Mouse (Mus musculus): ENCODE measurements at regions not wholly inside any gene's neighbourhood (a gene's known extent, or its start where the extent isn't known, plus 50 kb on each side); places are given as distances from the start of the nearest gene placed in this dataset.

GRCm38 (mm10) chr1:183937166-183937565 is 75.9 kb upstream of the Dusp10 start:
- Histone ChIP-seq H3K4me2 (no peak overlapping the region), H3K4me3 (replicated peaks) (no peak overlapping the region), H3K27ac (replicated peaks) (no peak overlapping the region), H3K9me3 (replicated peaks) (no peaks in the 10 kb centered on the region), H3K4me1 (replicated peaks) (no peaks in the 10 kb centered on the region), H3K9ac (no peak overlapping the region), H3K36me3 (replicated peaks) (no peaks in the 10 kb centered on the region), H3K27me3 (no peaks in the 10 kb centered on the region)
- ATAC-seq (ENCODE audit: insufficient read depth) = no peak
- 69% methylated on average over 11 of the region's 11 CpGs for WGBS (ENCODE audit: insufficient replicate concordance)

GRCm38 (mm10) chr1:183938361-183938760 is 74.7 kb upstream of the Dusp10 start:
- H3K27me3 ChIP-seq = no peaks in the 10 kb centered on the region
- H3K4me3 ChIP-seq (replicated peaks) = no peak overlapping the region
- H3K9ac ChIP-seq = no peak overlapping the region
- 68% methylated on average over 6 of the region's 6 CpGs for WGBS (ENCODE audit: insufficient replicate concordance)
- H3K36me3 ChIP-seq (replicated peaks) = no peaks in the 10 kb centered on the region
- H3K9me3 ChIP-seq (replicated peaks) = no peaks in the 10 kb centered on the region
- no peak overlapping the region for H3K4me2 ChIP-seq
- no peak for ATAC-seq (ENCODE audit: insufficient read depth)
- no peak overlapping the region for H3K27ac ChIP-seq (replicated peaks)
- no peaks in the 10 kb centered on the region for H3K4me1 ChIP-seq (replicated peaks)

- ATAC-seq (ENCODE audit: insufficient read depth) = no peak
- Histone ChIP-seq H3K36me3 (replicated peaks) (no peaks in the 10 kb centered on the region), H3K27ac (replicated peaks) (no peak overlapping the region), H3K4me3 (replicated peaks) (no peak overlapping the region), H3K4me1 (replicated peaks) (no peaks in the 10 kb centered on the region), H3K27me3 (no peaks in the 10 kb centered on the region), H3K9me3 (replicated peaks) (no peaks in the 10 kb centered on the region), H3K9ac (no peak overlapping the region), H3K4me2 (no peak overlapping the region)
- 70% methylated on average over 2 of the region's 2 CpGs for WGBS (ENCODE audit: insufficient replicate concordance)
Observed at GRCm38 (mm10) chr1:183940706-183941105, 72.4 kb upstream of the Dusp10 start.

- no peak for ATAC-seq (ENCODE audit: insufficient read depth)
- no peaks in the 10 kb centered on the region for H3K9me3 ChIP-seq (replicated peaks)
- no peak overlapping the region for H3K4me3 ChIP-seq (replicated peaks)
- no peaks in the 10 kb centered on the region for H3K36me3 ChIP-seq (replicated peaks)
- H3K27me3 ChIP-seq = no peaks in the 10 kb centered on the region
- no peak overlapping the region for H3K9ac ChIP-seq
- no peak overlapping the region for H3K27ac ChIP-seq (replicated peaks)
- H3K4me2 ChIP-seq = no peak overlapping the region
- no peaks in the 10 kb centered on the region for H3K4me1 ChIP-seq (replicated peaks)
- 70% methylated on average over 8 of the region's 8 CpGs for WGBS (ENCODE audit: insufficient replicate concordance)
Observed at GRCm38 (mm10) chr1:183946241-183946640, 66.9 kb upstream of the Dusp10 start.

GRCm38 (mm10) chr1:183947066-183947465 is 66.0 kb upstream of the Dusp10 start:
- no peak for ATAC-seq (ENCODE audit: insufficient read depth)
- no peak overlapping the region for H3K4me3 ChIP-seq (replicated peaks)
- WGBS (ENCODE audit: insufficient replicate concordance) = 45% methylated on average over 5 of the region's 5 CpGs
- no peak overlapping the region for H3K9ac ChIP-seq
- no peak overlapping the region for H3K4me2 ChIP-seq
- H3K27ac ChIP-seq (replicated peaks) = no peak overlapping the region
- no peaks in the 10 kb centered on the region for H3K36me3 ChIP-seq (replicated peaks)
- H3K9me3 ChIP-seq (replicated peaks) = no peaks in the 10 kb centered on the region
- H3K4me1 ChIP-seq (replicated peaks) = no peaks in the 10 kb centered on the region
- no peaks in the 10 kb centered on the region for H3K27me3 ChIP-seq

GRCm38 (mm10) chr1:183949205-183949604 is 63.9 kb upstream of the Dusp10 start:
- H3K4me2 ChIP-seq = no peak overlapping the region
- ATAC-seq (ENCODE audit: insufficient read depth) = no peak
- H3K27ac ChIP-seq (replicated peaks) = no peak overlapping the region
- H3K4me3 ChIP-seq (replicated peaks) = no peak overlapping the region
- no peaks in the 10 kb centered on the region for H3K27me3 ChIP-seq
- 60% methylated on average over 4 of the region's 4 CpGs for WGBS (ENCODE audit: insufficient replicate concordance)
- no peaks in the 10 kb centered on the region for H3K36me3 ChIP-seq (replicated peaks)
- H3K9me3 ChIP-seq (replicated peaks) = no peaks in the 10 kb centered on the region
- H3K4me1 ChIP-seq (replicated peaks) = no peaks in the 10 kb centered on the region
- no peak overlapping the region for H3K9ac ChIP-seq

GRCm38 (mm10) chr1:183954086-183954485 is 59.0 kb upstream of the Dusp10 start:
- no peak for ATAC-seq (ENCODE audit: insufficient read depth)
- Histone ChIP-seq H3K27ac (replicated peaks) (no peak overlapping the region), H3K4me2 (no peak overlapping the region), H3K36me3 (replicated peaks) (no peaks in the 10 kb centered on the region), H3K9ac (no peak overlapping the region), H3K27me3 (no peaks in the 10 kb centered on the region), H3K4me1 (replicated peaks) (no peaks in the 10 kb centered on the region), H3K4me3 (replicated peaks) (no peak overlapping the region), H3K9me3 (replicated peaks) (no peaks in the 10 kb centered on the region)
- 68% methylated on average over 2 of the region's 2 CpGs for WGBS (ENCODE audit: insufficient replicate concordance)

- H3K4me3 ChIP-seq (replicated peaks) = no peak overlapping the region
- WGBS (ENCODE audit: insufficient replicate concordance) = 58% methylated on average over 3 of the region's 3 CpGs
- H3K4me2 ChIP-seq = no peak overlapping the region
- no peaks in the 10 kb centered on the region for H3K9me3 ChIP-seq (replicated peaks)
- no peaks in the 10 kb centered on the region for H3K27me3 ChIP-seq
- H3K4me1 ChIP-seq (replicated peaks) = no peaks in the 10 kb centered on the region
- no peaks in the 10 kb centered on the region for H3K36me3 ChIP-seq (replicated peaks)
- ATAC-seq (ENCODE audit: insufficient read depth) = no peak
- H3K27ac ChIP-seq (replicated peaks) = no peak overlapping the region
- H3K9ac ChIP-seq = no peak overlapping the region
Observed at GRCm38 (mm10) chr1:183956391-183956790, 56.7 kb upstream of the Dusp10 start.

GRCm38 (mm10) chr1:183961383-183961782 is 51.7 kb upstream of the Dusp10 start:
- no peaks in the 10 kb centered on the region for H3K27me3 ChIP-seq
- H3K36me3 ChIP-seq (replicated peaks) = no peaks in the 10 kb centered on the region
- no peak for ATAC-seq (ENCODE audit: insufficient read depth)
- no peak overlapping the region for H3K4me3 ChIP-seq (replicated peaks)
- no peak overlapping the region for H3K27ac ChIP-seq (replicated peaks)
- 52% methylated on average over 2 of the region's 2 CpGs for WGBS (ENCODE audit: insufficient replicate concordance)
- H3K4me2 ChIP-seq = no peak overlapping the region
- no peaks in the 10 kb centered on the region for H3K4me1 ChIP-seq (replicated peaks)
- H3K9ac ChIP-seq = no peak overlapping the region
- no peaks in the 10 kb centered on the region for H3K9me3 ChIP-seq (replicated peaks)

- H3K4me2 ChIP-seq = no peak overlapping the region
- 74% methylated on average over 2 of the region's 2 CpGs for WGBS (ENCODE audit: insufficient replicate concordance)
- H3K9me3 ChIP-seq (replicated peaks) = no peaks in the 10 kb centered on the region
- H3K4me3 ChIP-seq (replicated peaks) = no peak overlapping the region
- no peaks in the 10 kb centered on the region for H3K4me1 ChIP-seq (replicated peaks)
- H3K9ac ChIP-seq = no peak overlapping the region
- no peak for ATAC-seq (ENCODE audit: insufficient read depth)
- no peaks in the 10 kb centered on the region for H3K27me3 ChIP-seq
- H3K27ac ChIP-seq (replicated peaks) = no peak overlapping the region
- H3K36me3 ChIP-seq (replicated peaks) = no peaks in the 10 kb centered on the region
Observed at GRCm38 (mm10) chr1:183962486-183962885, 50.6 kb upstream of the Dusp10 start.

GRCm38 (mm10) chr1:183963286-183963685 is 49.8 kb upstream of the Dusp10 start:
- 64% methylated on average over 4 of the region's 4 CpGs for WGBS (ENCODE audit: insufficient replicate concordance)
- no peaks in the 10 kb centered on the region for H3K9me3 ChIP-seq (replicated peaks)
- no peak for ATAC-seq (ENCODE audit: insufficient read depth)

More at GRCm38 (mm10) chr1:183963286-183963685, 49.8 kb upstream of the Dusp10 start:
- Histone ChIP-seq H3K4me1 (replicated peaks) (no peaks in the 10 kb centered on the region), H3K4me3 (replicated peaks) (no peak overlapping the region), H3K4me2 (no peak overlapping the region), H3K27ac (replicated peaks) (no peak overlapping the region), H3K9ac (no peak overlapping the region), H3K36me3 (replicated peaks) (no peaks in the 10 kb centered on the region), H3K27me3 (no peaks in the 10 kb centered on the region)
